9 mouse cellular contexts compared by ENCODE assay signal in genomic region chr7:104335547-104335946, GRCm38 (mm10). TPM values are rescaled to one million over a fixed set of nuclear protein-coding genes. Genes with fewer than 3 reads are reported as not detected.
"Had no signal": no experiment of that assay in that cellular context is flagged by ENCODE, and none has a peak within 500 bp of the region (broad histone marks: within the 10 kb centered on the region; RNA-seq: fewer than 3 reads in every experiment).

No protein-coding gene starts in this region.

RNA-seq across cellular contexts. Expression of gene Trim34b, which starts 6.3 kb away (rescaled TPM):
- total RNA-seq: left cerebral cortex, adult 18-20 months; left cerebral cortex, adult 2 months; left cerebral cortex, postnatal 10 days; left cerebral cortex, postnatal 25 days; left cerebral cortex, postnatal 4 days; megakaryocyte-erythroid progenitor cell, adult 5-6 weeks; midbrain, postnatal 0 days had no signal

RNA-seq across cellular contexts. Expression of gene Trim30b, which starts 34.1 kb away (rescaled TPM):
- total RNA-seq: left cerebral cortex, adult 2 months; left cerebral cortex, postnatal 10 days; left cerebral cortex, postnatal 14 days; left cerebral cortex, postnatal 25 days; left cerebral cortex, postnatal 36 days; left cerebral cortex, postnatal 4 days; midbrain, postnatal 0 days had no signal

RNA-seq across cellular contexts. Expression of gene Trim5, which starts 47.7 kb away (rescaled TPM):
- total RNA-seq: midbrain, postnatal 0 days had no signal
